Mouse (Mus musculus) heart, adult 2 months (tissue): ENCODE measurements around the gene Syt6.

Source experiments
- CTCF ChIP-seq: fragments of 200-600 bp; IDR thresholded peaks from 2 replicates; pipeline ENCODE4 v1.8.1; 2022; ENCODE audit warnings: antibody characterized with exemption, mild to moderate bottlenecking, moderate library complexity
- EP300 ChIP-seq: fragments of 200-500 bp; IDR thresholded peaks from 2 replicates; pipeline ENCODE4 v1.6.1; 2011; ENCODE audit warnings: low read depth, low read length, control low read depth; ENCODE audit not compliant: insufficient read depth
- POLR2A ChIP-seq: fragments of 200-500 bp; IDR thresholded peaks from 2 replicates; pipeline ENCODE4 v1.6.1; 2011; ENCODE audit warnings: mild to moderate bottlenecking, low read depth, low read length, control low read depth; ENCODE audit not compliant: insufficient read depth

DNA sequence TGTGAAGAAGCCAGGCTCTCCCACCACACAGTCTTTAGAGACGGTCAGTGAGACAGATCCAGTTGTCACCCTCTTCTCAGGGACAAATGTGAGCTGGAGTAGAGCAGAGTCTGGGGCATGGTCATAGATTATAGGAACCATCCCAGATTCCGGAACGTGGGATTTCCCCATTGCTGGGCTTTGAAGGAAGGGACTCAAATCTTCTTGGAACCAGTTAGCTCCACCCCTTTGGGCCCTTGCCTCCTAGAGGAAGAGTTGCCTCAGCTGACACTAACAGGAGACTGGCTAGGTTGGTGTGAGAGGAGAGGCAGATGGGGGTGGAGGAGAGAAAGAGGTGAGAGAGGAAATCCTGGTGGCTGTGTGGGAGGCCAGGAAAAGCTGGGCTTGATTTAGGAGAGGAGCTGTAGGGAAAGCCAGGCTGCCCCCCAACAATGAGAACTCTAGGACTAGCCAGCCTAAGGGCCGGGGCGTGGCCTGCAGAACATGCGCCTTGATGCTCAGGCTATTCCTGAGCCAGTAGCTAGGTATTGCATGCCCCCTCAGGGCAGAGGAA is 31.1 kb downstream of the Syt6 start:
- no peak for TF ChIP-seq POLR2A
- TF ChIP-seq CTCF, result no peak
- no peak for TF ChIP-seq EP300
